Mouse (Mus musculus) olfactory bulb, adult 2 months (tissue): Measurements from ENCODE around the gene Nudc.

Source experiments
- CTCF ChIP-seq: fragments of 200-500 bp; IDR thresholded peaks from 2 replicates; pipeline ENCODE4 v1.5.1; 2012; ENCODE audit warnings: low read depth, mild to moderate bottlenecking, low read length, moderate library complexity; ENCODE audit not compliant: insufficient read depth
- POLR2A ChIP-seq: fragments of 200-500 bp; IDR thresholded peaks from 2 replicates; pipeline ENCODE4 v1.6.1; 2012; ENCODE audit warnings: mild to moderate bottlenecking, low read depth, low read length, moderate library complexity; ENCODE audit not compliant: insufficient read depth

GRCm38 (mm10) chr4:133484266-133485025 is 61.4 kb downstream of the Nudc start:
- TF ChIP-seq CTCF, result no peak
- TF ChIP-seq POLR2A, result no peak
